Mouse (Mus musculus) G1E (cell line): ENCODE measurements at regions not wholly inside any gene's neighbourhood (a gene's known extent, or its start where the extent isn't known, plus 50 kb on each side); places are given as distances from the start of the nearest gene placed in this dataset.

Experiments used
- CTCF ChIP-seq: IDR thresholded peaks from 2 replicates; pipeline ENCODE4 v1.5.1; 2012; ENCODE audit warnings: low read depth, low read length, inconsistent platforms, mixed read lengths
- GATA1 ChIP-seq: IDR thresholded peaks from 2 replicates; pipeline ENCODE4 v1.6.1; 2012; ENCODE audit warnings: borderline replicate concordance, low read length, inconsistent platforms, mixed read lengths
- GATA2 ChIP-seq: IDR thresholded peaks from 2 replicates; pipeline ENCODE4 v1.6.1; 2012; ENCODE audit warnings: low read depth, low read length, inconsistent platforms, borderline replicate concordance
- TAL1 ChIP-seq: conservative IDR thresholded peaks from 2 replicates; pipeline ENCODE4 v1.6.1; 2012; ENCODE audit warnings: low read depth, low read length, inconsistent platforms, mixed read lengths

DNA sequence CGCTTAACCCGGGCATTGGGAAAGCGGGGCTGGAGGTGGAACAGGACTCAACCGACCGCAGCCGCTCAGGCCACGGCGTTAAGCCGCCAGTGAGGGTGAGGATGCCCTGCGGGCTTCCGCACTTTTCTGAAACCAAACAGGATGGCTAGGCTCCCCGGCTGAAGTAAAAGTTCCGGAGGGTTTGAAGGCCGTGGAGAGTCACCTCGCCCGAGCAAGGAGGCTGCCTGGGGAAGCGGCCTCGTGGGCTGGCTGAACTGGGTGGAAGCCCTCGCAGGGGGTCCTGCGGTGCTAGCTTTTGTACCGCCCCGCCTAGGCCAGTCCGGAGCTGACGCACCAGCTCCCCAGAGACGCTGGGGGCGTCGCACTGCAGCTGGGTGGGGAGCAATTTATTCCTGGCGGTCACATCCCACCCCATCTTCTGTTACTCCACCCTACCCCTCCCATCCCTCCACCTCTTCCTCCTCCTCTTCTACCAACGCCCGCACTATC is 217.1 kb downstream of the Mef2c start:
- TF ChIP-seq CTCF (no peak), GATA2 (no peak), GATA1 (no peak), TAL1 (no peak)
